Mouse (Mus musculus): ENCODE results near the gene Zbtb16.
A peak's percentile ranks its signal among the peaks of the same experiment; 100 is the strongest.

Zbtb16 gene

GRCm38 (mm10) chr9:48744916-48745315 lies 91.1 kb downstream of the Zbtb16 start:
- no peak for DNase-seq (ENCODE audit: low spot score in 2 of 2)

GRCm38 (mm10) chr9:48744451-48744850 lies 91.6 kb downstream of the Zbtb16 start:
- DNase-seq (ENCODE audit: low spot score in 2 of 2) = no peak

DNA sequence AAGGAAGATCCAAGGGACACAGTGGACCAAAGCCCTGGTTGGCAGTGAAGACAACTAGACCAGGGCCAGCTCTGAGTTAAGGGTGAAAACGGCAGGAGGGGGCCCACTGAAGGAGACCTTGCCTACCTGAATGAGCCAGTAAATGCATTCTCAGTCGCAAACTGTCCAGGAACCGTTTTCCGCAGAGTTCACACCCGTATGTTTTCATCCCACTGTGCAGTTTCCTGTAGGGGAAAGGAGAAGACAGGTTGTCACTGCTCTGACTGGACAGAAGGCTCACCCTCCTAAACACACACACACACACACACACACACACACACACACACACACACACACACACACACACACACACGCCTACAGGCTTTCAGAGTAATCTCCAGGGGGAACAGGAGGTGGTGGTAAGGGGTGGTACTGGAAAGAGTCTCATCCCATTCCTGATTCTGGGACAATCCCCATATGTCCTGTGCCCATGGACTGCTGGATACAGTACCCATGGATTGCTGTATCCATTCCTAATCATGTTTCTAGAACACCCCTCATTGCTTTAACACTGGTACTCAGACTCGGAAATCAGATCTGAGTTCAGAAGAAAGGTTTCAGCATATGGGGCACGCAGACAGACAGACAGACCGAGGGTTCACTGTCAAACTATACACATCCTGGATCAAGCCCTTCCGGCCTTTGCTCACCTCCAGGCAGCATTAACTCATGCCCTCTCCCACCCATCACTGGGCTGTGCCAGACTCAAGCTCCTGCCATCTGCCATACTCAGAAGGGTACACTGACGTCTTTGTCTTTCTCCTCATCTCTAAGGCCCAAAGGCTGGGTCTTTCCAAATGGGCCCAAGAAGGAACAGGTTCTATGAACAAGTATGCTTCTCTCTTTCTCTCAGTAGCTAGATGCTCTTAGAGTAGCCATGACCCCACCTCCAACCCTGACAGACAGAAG lies 92.4 kb downstream of the Zbtb16 start:
- DNase-seq (ENCODE audit: low spot score in 2 of 2) = no peak

DNA sequence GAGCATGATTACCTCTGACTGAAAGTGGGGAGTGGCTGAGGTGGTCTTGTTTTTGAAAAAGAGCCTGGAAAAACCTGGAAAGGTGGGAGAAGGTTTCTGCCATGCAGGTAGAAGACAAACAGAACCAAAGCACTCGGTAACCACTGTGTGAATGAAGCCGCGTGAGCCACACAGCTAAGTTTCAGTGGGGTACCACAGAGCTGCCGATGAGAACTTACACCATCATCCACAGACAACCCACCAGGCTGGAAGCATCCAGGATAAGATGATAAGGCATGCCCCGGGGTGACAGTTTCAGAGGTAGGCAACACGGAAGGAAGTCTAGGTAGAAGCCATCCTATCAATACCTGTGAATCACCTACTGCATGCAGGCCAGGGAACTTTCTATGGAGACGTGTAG lies 93.9 kb downstream of the Zbtb16 start:
- DNase-seq (ENCODE audit: low spot score in 2 of 2) = no peak

- DNase-seq (ENCODE audit: low spot score in 2 of 2) = no peak
Measured at GRCm38 (mm10) chr9:48741433-48742077, 94.5 kb downstream of the Zbtb16 start.

DNA sequence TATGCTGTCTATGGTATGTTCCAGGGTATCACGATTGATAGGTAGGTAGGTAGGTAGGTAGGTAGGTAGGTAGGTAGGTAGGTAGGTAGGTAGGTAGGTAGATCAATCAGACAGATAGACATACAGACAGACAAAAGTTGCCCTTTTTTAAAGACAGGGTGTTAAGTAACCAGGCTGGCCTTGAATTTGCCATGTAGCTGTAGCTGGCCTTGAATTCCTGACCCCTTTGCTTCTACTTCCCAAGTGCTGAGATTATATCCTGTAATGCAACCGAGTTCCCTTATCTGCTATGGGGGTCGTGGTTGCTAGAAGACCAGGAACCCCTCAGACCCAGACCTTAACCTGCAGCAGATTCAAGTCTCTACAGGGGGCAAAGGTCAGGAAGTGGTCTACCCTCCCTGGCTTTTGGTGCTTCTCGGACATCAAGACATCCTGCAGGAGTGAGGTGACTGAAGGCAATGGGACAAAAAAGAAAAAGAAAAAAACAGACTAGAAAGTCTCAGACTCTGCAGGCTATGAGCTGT lies 95.2 kb downstream of the Zbtb16 start:
- no peak for DNase-seq (ENCODE audit: low spot score in 2 of 2)

DNA sequence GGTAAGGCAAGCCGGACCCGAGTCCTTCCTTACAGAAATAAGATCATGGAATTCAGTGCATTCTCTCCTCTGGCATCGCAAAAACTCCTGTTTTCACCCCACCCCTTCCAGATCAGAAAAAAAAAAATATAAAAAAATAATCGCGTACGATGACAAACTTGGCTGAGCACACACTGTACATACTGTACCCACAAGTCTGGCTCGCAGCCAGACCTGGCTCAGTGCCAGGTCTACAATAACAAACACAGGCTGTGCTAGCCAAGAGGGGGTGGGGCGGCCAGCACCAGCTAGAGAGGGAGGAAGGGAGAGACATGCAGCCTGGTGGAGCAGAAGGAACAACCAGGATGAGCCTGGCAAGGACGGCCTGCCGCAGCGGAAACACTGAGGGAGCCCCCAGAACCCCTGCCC lies 95.9 kb downstream of the Zbtb16 start:
- peak; percentile 87 to 88 for DNase-seq (ENCODE audit: low spot score in 2 of 2)

- no peak for DNase-seq (ENCODE audit: low spot score in 2 of 2)
Measured at GRCm38 (mm10) chr9:48738795-48739476, 97.1 kb downstream of the Zbtb16 start.

- no peak for DNase-seq (ENCODE audit: low spot score in 2 of 2)
Measured at GRCm38 (mm10) chr9:48737911-48738310, 98.1 kb downstream of the Zbtb16 start.

DNA sequence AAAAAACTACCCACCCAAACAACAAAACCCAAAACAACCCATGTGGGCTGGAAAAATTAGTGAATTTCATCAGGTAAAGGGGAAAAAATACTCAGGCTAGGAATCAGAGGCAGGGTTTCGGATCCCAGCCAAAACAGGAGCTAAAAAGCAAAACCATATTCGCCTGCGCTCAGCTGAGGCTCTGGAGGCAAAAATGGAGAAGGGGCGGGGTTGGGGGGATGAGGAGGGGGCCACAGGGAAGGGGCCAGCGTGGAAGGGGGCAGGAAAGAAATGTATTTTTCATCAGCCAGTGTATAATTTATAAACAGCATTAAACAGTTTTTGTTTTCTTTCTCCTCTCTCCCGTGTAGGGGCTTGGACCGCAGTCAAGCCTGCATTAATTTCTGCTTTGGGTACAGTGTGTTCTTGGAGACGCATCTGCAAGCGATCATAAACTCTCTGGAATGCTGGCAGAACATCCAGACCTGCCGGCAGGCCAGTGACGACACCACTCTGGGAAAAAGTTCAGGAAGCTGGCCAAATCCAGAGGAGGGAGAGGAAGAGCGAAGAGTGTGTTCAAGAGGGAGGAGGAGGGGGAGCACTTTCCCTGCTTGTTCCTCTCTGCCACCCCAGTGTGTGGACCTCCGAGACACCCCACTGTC lies 98.7 kb downstream of the Zbtb16 start:
- peak; percentile 82 to 86 for DNase-seq (ENCODE audit: low spot score in 2 of 2)

- DNase-seq (ENCODE audit: low spot score in 2 of 2) = peak; percentile 38 to 53
Measured at GRCm38 (mm10) chr9:48736361-48737209, 99.4 kb downstream of the Zbtb16 start.

GRCm38 (mm10) chr9:48735466-48736312 lies 100.3 kb downstream of the Zbtb16 start:
- no peak for DNase-seq (ENCODE audit: low spot score in 2 of 2)

- DNase-seq (ENCODE audit: low spot score in 2 of 2) = no peak
Measured at GRCm38 (mm10) chr9:48734725-48735465, 101.1 kb downstream of the Zbtb16 start.

- no peak for DNase-seq (ENCODE audit: low spot score in 2 of 2)
Measured at GRCm38 (mm10) chr9:48733817-48734544, 102.0 kb downstream of the Zbtb16 start.

DNA sequence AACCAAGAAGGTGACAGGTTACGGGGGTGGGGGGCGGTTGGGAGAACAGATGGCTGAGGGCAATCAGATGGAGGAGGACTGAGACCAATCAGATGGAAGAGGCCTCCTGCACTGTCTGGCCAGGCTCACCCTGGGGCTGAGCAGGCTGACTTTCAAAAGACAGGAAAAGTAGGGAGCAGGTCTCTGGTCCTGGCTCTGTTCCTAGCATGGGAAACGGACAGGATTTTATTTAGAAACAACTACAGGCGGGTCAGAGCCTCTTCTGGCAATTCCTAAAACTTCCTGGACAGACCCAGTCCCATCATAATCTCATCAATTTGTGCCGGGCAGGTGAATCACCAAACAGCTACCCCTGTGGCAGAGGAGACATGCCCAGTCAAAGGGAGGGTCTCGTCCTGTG lies 102.9 kb downstream of the Zbtb16 start:
- DNase-seq (ENCODE audit: low spot score in 2 of 2) = no peak

- no peak for DNase-seq (ENCODE audit: low spot score in 2 of 2)
Measured at GRCm38 (mm10) chr9:48731651-48732536, 104.1 kb downstream of the Zbtb16 start.

- no peak for DNase-seq (ENCODE audit: low spot score in 2 of 2)
Measured at GRCm38 (mm10) chr9:48730446-48730979, 105.5 kb downstream of the Zbtb16 start.
